Mouse (Mus musculus): ENCODE measurements around the gene Ldb2. TPM values are rescaled to one million over a fixed set of nuclear protein-coding genes. Genes with fewer than 3 reads are reported as not detected.

Ldb2 gene
- polyA plus RNA-seq, 1 experiment, result not detected

GRCm38 (mm10) chr5:44590750-44591149 lies 208.7 kb downstream of the Ldb2 start:
- H3K4me1 ChIP-seq (ENCODE audit: control insufficient read depth), result no peaks in the 10 kb centered on the region
- TF ChIP-seq GATA1 (IDR thresholded peaks at IDR 0.05; ENCODE audit: low read length), result no peak
- TF ChIP-seq TAL1 (IDR thresholded peaks at IDR 0.05; ENCODE audit: low read length), result no peak
- H3K36me3 ChIP-seq (ENCODE audit: control insufficient read depth), result no peaks in the 10 kb centered on the region
- no peak overlapping the region for H3K4me3 ChIP-seq (replicated peaks)
- no peaks in the 10 kb centered on the region for H3K27me3 ChIP-seq (ENCODE audit: control insufficient read depth)
- no peaks in the 10 kb centered on the region for H3K9me3 ChIP-seq (ENCODE audit: control insufficient read depth, low read length)

GRCm38 (mm10) chr5:44589318-44589717 lies 210.2 kb downstream of the Ldb2 start:
- Histone ChIP-seq H3K9me3 (ENCODE audit: control insufficient read depth, low read length) (no peaks in the 10 kb centered on the region), H3K27me3 (ENCODE audit: control insufficient read depth) (no peaks in the 10 kb centered on the region)
- TF ChIP-seq GATA1 (IDR thresholded peaks at IDR 0.05; ENCODE audit: low read length), result no peak
- TF ChIP-seq TAL1 (IDR thresholded peaks at IDR 0.05; ENCODE audit: low read length), result no peak

DNA sequence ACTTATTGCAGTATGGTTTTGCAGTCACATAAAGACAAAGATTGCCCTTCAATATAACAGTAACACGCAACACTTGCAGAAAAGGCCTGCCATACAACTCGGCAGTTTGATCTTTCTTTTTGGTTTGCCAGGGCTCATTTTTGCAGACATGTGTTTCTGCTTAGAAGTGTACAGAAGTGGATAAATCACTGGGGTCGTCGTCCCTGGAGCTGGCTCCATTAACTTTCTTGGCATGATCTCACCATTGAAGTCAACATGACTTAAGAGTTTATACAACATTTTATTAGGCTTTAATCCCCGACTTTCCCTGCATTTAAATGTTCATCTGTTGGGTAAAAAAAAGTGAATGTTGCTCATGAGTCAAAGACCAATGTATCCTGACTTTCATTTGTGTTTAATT lies 212.9 kb downstream of the Ldb2 start:
- Histone ChIP-seq H3K36me3 (ENCODE audit: control insufficient read depth) (no peaks in the 10 kb centered on the region), H3K4me1 (ENCODE audit: control insufficient read depth) (no peaks in the 10 kb centered on the region), H3K27me3 (ENCODE audit: control insufficient read depth) (no peaks in the 10 kb centered on the region), H3K9me3 (ENCODE audit: control insufficient read depth, low read length) (no peaks in the 10 kb centered on the region), H3K4me3 (replicated peaks) (no peak overlapping the region)
- TF ChIP-seq TAL1 (IDR thresholded peaks at IDR 0.05; ENCODE audit: low read length), result no peak
- no peak for TF ChIP-seq GATA1 (IDR thresholded peaks at IDR 0.05; ENCODE audit: low read length)

More at GRCm38 (mm10) chr5:44589318-44589717, 210.2 kb downstream of the Ldb2 start:
- Histone ChIP-seq H3K4me1 (ENCODE audit: control insufficient read depth) (no peaks in the 10 kb centered on the region), H3K4me3 (replicated peaks) (no peak overlapping the region), H3K36me3 (ENCODE audit: control insufficient read depth) (no peaks in the 10 kb centered on the region)

- Histone ChIP-seq H3K9me3 (ENCODE audit: control insufficient read depth, low read length) (no peaks in the 10 kb centered on the region), H3K4me1 (ENCODE audit: control insufficient read depth) (no peaks in the 10 kb centered on the region), H3K27me3 (ENCODE audit: control insufficient read depth) (no peaks in the 10 kb centered on the region), H3K4me3 (replicated peaks) (no peak overlapping the region), H3K36me3 (ENCODE audit: control insufficient read depth) (no peaks in the 10 kb centered on the region)
- TF ChIP-seq GATA1 (IDR thresholded peaks at IDR 0.05; ENCODE audit: low read length) (no peak), TAL1 (IDR thresholded peaks at IDR 0.05; ENCODE audit: low read length) (no peak)
Measured at GRCm38 (mm10) chr5:44579899-44580459, 219.5 kb downstream of the Ldb2 start.

GRCm38 (mm10) chr5:44576682-44577349 lies 222.7 kb downstream of the Ldb2 start:
- TF ChIP-seq GATA1 (IDR thresholded peaks at IDR 0.05; ENCODE audit: low read length) (no peak), TAL1 (IDR thresholded peaks at IDR 0.05; ENCODE audit: low read length) (no peak)
- H3K4me3 ChIP-seq (replicated peaks), result no peak overlapping the region
- no peaks in the 10 kb centered on the region for H3K36me3 ChIP-seq (ENCODE audit: control insufficient read depth)
- H3K27me3 ChIP-seq (ENCODE audit: control insufficient read depth), result no peaks in the 10 kb centered on the region
- H3K4me1 ChIP-seq (ENCODE audit: control insufficient read depth), result no peaks in the 10 kb centered on the region
- no peaks in the 10 kb centered on the region for H3K9me3 ChIP-seq (ENCODE audit: control insufficient read depth, low read length)

DNA sequence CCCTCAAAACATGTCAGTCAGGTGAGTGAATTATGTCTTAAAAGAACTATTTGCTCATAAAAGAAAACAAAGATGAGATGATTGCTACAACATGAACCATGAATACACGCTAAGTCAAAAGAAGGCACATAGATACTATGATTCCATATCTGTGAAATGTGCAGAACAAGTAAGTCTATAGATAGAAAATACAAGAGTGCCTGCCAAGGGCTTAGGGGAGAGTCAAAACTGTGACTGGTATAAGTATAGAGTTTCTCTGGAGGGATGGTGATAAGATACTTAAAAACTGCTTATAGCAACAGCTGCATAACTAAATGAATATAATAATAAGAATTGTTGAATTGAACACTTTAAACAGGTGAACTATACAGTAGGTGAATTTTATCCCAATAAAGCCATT lies 224.8 kb downstream of the Ldb2 start:
- TF ChIP-seq GATA1 (IDR thresholded peaks at IDR 0.05; ENCODE audit: low read length), result no peak
- no peak for TF ChIP-seq TAL1 (IDR thresholded peaks at IDR 0.05; ENCODE audit: low read length)
- no peak overlapping the region for H3K4me3 ChIP-seq (replicated peaks)
- no peaks in the 10 kb centered on the region for H3K4me1 ChIP-seq (ENCODE audit: control insufficient read depth)
- H3K9me3 ChIP-seq (ENCODE audit: control insufficient read depth, low read length), result no peaks in the 10 kb centered on the region
- no peaks in the 10 kb centered on the region for H3K27me3 ChIP-seq (ENCODE audit: control insufficient read depth)
- no peaks in the 10 kb centered on the region for H3K36me3 ChIP-seq (ENCODE audit: control insufficient read depth)

DNA sequence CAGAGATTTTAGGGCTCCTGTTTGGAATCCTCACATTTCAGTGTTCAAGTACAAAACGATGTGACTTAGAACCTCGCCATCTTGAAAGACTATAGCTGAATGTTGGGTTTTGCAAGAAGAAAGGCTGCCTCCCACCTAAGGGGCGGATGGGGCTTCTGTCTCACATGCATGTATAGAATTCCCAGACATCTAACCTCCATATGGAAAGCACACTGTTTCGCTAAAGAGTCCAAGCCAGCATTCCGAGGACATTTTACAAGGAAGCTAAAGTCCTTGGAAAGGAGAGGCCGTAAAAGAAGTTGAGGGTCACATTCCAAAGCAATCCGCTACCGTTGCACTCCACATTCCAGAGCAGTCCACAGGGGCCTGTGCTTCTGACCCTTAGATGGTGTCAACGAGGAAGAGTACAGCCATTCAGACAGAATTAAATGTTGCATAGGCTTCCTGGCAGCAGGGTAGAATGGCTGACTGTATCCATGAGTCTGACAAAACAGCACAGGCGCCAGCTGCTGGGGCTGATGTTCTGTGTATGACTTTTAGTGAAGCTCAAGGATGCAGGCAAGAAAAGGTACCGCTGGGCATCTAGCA lies 245.6 kb downstream of the Ldb2 start:
- H3K4me3 ChIP-seq (replicated peaks), result no peak overlapping the region
- no peaks in the 10 kb centered on the region for H3K27me3 ChIP-seq (ENCODE audit: control insufficient read depth)
- H3K36me3 ChIP-seq (ENCODE audit: control insufficient read depth), result no peaks in the 10 kb centered on the region
- H3K4me1 ChIP-seq (ENCODE audit: control insufficient read depth), result no peaks in the 10 kb centered on the region
- H3K9me3 ChIP-seq (ENCODE audit: control insufficient read depth, low read length), result peaks cover 3% of the 10 kb centered on the region; the same call in 1 of the 2 replicates
- no peak for TF ChIP-seq TAL1 (IDR thresholded peaks at IDR 0.05; ENCODE audit: low read length)
- TF ChIP-seq GATA1 (IDR thresholded peaks at IDR 0.05; ENCODE audit: low read length), result no peak

GRCm38 (mm10) chr5:44553155-44553554 lies 246.3 kb downstream of the Ldb2 start:
- Histone ChIP-seq H3K27me3 (ENCODE audit: control insufficient read depth) (no peaks in the 10 kb centered on the region), H3K36me3 (ENCODE audit: control insufficient read depth) (no peaks in the 10 kb centered on the region), H3K4me3 (replicated peaks) (no peak overlapping the region), H3K4me1 (ENCODE audit: control insufficient read depth) (no peaks in the 10 kb centered on the region), H3K9me3 (ENCODE audit: control insufficient read depth, low read length) (peaks cover 3% of the 10 kb centered on the region; the same call in 1 of the 2 replicates)
- TF ChIP-seq GATA1 (IDR thresholded peaks at IDR 0.05; ENCODE audit: low read length) (no peak), TAL1 (IDR thresholded peaks at IDR 0.05; ENCODE audit: low read length) (no peak)

DNA sequence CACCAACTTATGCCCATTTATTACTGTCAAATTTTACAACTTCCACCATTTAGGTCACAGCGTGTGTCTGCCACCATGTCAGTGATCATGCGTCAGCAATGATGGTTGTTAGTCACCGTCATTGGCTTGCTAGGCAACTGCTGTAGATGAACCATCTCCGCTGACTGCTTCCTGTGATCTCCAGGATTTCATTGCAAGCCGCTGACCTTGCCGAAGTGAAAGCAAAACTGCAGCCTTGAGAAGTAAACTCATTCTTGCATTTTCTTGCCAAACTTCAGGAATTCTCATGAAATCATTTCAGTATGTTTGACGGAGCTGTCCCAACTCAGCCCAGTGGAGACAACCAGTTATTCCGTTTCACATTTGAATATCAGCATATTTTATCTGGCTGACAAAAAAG lies 247.4 kb downstream of the Ldb2 start:
- H3K4me1 ChIP-seq (ENCODE audit: control insufficient read depth), result no peaks in the 10 kb centered on the region

More for the DNA sequence above, 247.4 kb downstream of the Ldb2 start:
- H3K27me3 ChIP-seq (ENCODE audit: control insufficient read depth), result no peaks in the 10 kb centered on the region
- H3K36me3 ChIP-seq (ENCODE audit: control insufficient read depth), result no peaks in the 10 kb centered on the region
- peaks cover 3% of the 10 kb centered on the region; the same call in 1 of the 2 replicates for H3K9me3 ChIP-seq (ENCODE audit: control insufficient read depth, low read length)
- no peak overlapping the region for H3K4me3 ChIP-seq (replicated peaks)
- TF ChIP-seq GATA1 (IDR thresholded peaks at IDR 0.05; ENCODE audit: low read length), result no peak
